Mouse (Mus musculus) testis, adult 2 months (tissue): ENCODE measurements around the gene Grasp.

Experiments used
- CTCF ChIP-seq: fragments of 200-500 bp; IDR thresholded peaks from 2 replicates; pipeline ENCODE4 v1.5.1; 2012; ENCODE audit warnings: low read depth, mild to moderate bottlenecking, inconsistent platforms, low read length, moderate library complexity; ENCODE audit not compliant: control insufficient read depth, insufficient read depth, insufficient replicate concordance
- POLR2A ChIP-seq: fragments of 200-500 bp; IDR thresholded peaks from 2 replicates; pipeline ENCODE4 v1.6.1; 2012; ENCODE audit warnings: low read depth, mild to moderate bottlenecking, inconsistent platforms, low read length, moderate library complexity; ENCODE audit not compliant: control insufficient read depth

- TF ChIP-seq CTCF (no peak), POLR2A (no peak)
Measured at GRCm38 (mm10) chr15:101231648-101232180, 7.7 kb downstream of the Grasp start.
